Mouse (Mus musculus) lung, adult 18-20 months (tissue): ENCODE data around the gene Acsl6.
A peak's percentile ranks its signal among the peaks of the same experiment; 100 is the strongest.
"Not testable (repeated sequence)": the region's sequence is repeated elsewhere in the genome, so short reads cannot be mapped to it uniquely, and the experiment has no call there.

ENCODE experiments used
- DNase-seq, 2 experiments: peaks; one replicate each; pipeline ENCODE4 v3.0.0; 2022; ENCODE audit warnings: mixed read lengths in 2 of 2

Gene Acsl6

DNA sequence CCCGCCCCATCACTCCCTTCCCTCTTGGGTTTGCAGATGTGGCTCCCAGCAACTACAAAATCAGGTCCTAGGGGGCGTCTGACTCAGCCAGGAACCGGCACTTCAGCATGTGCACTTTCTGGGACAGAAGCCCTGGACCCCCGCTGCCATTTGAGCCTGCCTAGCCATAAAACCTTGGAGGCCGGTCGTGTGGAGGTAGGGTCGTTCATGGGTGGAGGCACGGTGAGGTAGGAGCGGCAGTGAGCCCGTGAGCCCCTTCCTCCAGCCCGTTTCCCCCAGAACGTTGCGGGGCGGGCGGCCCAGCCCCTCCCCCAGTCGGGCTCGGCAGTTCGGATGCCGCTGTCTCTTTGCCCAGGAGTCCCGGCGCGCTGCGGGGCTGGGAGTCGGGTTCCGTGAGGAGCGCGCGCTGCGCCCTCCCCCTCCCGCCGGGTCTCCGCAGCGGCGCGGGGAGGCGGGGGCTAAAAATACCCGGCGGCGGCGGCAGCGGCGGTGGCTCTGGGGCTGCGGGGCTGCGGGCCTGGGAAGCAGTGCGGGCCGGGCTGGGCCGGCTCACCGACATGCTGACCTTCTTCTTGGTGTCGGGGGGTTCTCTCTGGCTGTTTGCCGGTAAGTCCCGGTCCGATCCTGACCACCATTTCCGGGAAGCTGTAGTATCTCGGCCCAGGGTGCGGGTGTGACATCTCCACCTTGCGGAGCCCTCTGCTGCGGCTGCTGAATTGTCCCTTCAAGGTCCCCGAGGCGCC lies at the start of gene Acsl6:
TSS of gene Acsl6 (plus strand) at position 71 of the 743 bp plus-strand sequence.
- DNase-seq, result no peak

DNA sequence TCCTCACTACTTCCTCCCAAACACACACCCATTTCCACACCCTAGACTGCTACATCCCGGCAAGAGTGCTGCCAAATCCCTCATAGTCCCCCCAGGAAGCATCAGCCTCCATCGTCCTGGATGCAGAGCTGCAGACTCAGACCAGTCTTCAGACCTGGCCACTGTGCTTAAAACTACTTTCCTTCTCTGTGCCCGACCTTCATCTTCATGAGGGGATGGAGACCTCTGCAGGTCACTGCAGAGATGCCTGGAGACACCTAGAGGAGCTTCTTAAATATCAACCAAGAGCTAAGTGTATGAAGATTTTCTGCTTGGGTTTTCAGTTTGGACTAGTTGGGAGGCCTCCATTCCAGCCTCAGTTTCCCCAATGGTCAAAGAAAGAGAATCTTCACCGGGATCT lies 49.5 kb upstream of the Acsl6 start:
- peak; percentile 25 to 40 for DNase-seq

DNA sequence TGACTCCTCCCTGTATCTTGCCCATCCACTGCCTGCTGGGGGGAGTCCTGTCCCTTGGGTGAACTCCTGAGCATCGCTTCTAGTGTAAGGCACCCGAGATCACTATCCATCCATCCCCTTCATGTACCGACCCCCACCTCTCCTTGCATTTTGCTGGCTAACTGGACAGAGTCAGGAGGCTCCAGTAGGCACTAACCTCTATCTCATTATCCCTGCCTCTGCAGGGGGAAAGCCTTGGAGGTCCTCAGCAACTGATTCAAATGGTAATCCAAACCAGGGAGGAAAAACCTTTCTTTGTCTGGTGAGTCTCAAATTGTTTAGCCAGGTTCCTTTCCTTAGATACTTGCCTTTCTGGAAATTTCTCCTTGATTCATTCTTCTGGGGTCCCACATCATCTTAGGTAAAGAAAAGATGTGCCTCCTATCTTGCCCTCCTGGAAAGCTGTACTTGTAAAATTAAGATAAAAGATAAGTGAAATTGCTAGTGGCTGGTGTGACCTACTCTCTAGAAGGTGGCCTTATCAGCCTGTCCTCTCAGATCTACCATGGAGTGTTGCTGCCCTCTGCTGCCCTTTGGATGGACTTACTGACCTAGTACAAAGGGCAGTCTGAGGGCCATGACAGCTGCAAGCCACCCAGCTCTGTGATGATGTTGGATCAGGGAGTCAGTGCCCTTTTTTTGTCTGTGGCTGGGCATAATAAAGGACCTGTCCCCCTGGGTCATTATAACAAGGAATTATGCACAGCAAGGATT lies 46.8 kb upstream of the Acsl6 start:
- DNase-seq, result peak; percentile 81 to 87

DNA sequence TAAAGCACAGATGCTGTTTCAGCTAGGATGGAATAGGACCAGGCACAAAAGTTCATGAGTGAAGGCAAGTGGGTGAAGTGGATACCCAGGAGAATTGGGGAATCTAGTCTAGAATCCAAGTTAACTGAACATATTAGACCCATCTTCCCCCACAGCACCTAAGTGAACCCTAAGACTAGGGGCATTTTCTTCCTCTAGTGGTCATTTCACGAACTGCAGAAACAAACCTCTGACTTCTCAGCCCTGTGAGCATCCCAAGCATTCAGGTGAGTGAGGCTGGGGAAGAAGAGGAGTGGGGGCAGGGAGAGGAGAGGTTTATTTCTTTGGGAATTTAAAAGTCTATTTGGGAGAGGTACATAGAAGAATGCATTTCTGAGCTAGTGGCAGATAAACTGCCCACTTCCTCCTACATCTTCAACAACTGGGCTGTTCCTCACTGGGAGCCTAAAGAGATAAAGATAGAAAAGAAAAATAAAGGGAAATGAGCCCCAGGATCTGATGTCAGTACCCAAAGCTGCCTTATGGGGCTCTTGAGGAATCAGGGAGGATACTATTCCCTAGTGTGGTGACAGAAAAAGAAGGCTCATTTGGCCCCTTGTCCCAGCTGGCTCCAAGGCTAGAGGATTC lies 40.1 kb upstream of the Acsl6 start:
- no peak for DNase-seq

DNA sequence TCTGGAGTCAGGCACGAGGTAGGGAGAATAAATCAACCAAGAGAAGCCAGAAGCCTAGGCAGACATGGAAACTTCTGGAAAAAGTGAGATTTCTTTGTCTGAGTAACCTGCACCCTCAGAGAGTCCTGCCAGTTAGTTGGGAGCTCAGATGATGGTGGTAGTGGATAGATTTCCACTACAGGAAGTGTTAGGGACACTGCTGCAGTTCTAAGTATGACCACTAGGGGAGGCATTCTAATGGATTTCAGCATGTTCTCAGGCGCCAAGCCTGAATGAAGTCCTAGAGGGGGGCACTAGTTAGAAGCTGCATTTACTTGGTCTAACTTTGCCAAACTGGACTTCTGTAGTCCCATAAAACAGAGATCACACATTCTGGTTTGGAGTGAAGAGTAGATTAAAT lies 39.1 kb upstream of the Acsl6 start:
- DNase-seq, result peak in 1 of 2 experiments; percentile 40

DNA sequence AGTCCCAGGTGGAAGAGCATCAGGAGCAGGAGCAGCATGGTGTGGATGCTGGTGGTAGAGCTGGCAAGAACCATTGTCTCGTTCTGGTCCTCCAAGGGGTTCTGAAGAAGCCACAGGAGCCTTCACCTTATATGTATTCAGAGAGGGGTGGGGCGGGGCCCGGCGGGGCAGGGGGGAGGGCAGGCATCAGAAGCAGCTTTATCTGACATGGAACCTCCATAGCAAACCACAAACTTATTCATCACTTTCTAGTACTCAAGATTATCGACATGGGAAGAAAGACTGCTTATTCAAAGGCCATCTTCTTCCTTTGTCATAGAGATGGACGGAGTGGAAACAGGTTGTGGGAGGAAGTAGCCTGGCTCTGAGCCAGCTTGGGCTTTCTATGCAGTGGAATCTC lies 36.4 kb upstream of the Acsl6 start, which contains the start of gene Il3:
TSS of gene Il3 (minus strand) at position 101 of the 400 bp plus-strand sequence.
- no peak for DNase-seq

DNA sequence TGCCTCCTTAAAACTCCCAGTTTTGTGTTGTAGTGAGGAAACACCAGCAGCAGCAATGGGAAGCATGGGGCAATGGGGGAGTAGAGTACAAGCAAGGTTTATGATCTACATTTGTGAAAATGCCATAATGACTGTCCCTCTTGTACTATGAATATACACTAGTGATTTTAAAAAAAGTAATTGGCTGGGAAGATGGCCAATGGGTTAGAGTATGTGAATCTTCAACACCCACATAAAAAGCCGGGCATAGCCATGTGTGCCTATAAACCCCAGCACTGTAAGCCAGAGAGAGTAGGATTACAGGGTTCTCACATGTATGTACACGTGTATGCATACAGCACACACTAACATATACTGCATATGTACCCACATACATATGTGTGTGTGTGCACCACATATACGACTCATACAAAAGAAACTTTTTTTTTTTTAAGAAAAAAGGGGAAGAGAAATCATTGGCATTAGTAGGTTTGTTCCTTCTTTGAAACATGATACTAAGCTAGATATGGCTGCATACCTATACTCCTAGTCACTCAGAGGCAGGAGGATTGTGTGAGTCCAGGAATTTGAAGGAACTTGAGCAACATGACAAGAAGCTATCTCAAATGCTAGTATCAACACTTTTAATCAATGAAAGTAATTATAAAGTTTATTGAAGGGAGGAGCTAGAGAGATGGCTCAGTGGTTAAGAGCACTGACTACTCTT lies 34.3 kb upstream of the Acsl6 start:
- no peak for DNase-seq

DNA sequence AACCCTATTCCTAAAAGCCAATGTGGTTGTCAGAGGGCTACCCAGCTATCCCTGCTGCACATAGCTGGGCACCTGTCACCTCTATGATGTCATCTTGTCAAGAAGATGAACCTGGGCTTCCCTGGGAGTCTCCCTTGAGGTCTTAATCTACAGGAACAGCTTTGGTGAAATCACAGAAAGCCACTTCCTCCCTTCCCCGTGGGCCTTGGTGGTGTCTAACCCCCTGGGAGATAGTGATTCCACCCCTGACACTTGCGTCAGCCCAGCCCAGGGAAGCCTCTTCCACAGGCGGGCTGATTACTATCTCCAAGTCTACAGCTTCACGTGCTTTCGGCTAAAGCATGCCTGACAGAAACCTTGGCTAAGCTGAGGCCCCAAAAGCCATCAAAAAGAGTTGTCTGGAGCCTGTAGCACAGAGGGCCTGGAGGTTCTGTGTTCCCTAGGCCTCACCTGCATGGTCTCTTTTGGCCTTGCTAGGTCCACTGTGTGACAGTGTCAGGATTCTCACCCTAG lies 32.1 kb upstream of the Acsl6 start:
- no peak for DNase-seq

DNA sequence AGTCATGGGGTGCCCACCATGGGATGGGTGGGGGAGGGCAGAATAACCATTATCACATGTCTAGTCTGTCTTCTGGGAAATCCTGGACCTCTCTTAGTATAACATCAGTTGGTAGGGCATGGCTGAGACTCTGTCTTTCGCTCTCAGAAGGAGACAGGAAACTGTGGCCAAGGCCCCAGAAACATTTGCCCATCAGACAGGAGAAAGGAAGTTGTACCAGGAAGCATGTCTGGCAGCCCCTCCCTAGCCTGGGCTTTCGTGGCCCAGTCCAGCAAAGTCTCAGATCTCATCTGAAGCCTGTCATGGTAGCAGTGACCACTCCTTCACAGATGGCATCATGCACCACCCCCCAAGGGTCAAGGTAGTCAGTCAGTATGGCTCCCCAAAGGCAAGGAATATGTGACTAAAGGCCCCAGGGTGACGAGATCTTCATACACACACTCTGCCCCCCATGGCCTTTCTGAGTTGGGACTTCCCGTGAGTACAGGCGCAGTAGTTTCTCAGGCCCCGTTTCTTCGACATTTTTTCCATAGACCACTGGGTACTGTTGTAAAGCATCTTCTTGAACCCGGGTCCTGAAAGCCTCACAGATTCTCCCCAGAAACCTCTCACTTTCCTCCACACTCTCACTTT lies 15.7 kb upstream of the Acsl6 start:
- no peak for DNase-seq

DNA sequence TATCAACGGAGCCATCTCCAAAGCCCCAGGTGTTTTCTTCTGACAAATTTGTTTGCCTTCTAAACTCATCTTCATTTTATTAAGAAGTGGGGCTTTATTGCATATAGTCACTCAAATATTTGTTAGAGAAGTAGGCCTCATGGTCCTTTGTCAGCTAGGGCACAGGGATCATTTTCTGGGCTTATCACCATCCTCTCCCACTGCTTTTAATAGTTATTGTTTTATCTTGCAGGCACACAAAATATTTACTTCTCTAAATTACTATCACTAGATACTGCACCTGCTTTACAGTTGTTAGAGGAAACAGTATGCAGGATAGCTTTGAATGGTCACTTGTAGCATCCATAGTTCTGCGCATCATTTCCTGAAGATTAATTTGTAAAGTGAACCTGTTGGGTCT lies 11.4 kb upstream of the Acsl6 start:
- DNase-seq, result no peak

DNA sequence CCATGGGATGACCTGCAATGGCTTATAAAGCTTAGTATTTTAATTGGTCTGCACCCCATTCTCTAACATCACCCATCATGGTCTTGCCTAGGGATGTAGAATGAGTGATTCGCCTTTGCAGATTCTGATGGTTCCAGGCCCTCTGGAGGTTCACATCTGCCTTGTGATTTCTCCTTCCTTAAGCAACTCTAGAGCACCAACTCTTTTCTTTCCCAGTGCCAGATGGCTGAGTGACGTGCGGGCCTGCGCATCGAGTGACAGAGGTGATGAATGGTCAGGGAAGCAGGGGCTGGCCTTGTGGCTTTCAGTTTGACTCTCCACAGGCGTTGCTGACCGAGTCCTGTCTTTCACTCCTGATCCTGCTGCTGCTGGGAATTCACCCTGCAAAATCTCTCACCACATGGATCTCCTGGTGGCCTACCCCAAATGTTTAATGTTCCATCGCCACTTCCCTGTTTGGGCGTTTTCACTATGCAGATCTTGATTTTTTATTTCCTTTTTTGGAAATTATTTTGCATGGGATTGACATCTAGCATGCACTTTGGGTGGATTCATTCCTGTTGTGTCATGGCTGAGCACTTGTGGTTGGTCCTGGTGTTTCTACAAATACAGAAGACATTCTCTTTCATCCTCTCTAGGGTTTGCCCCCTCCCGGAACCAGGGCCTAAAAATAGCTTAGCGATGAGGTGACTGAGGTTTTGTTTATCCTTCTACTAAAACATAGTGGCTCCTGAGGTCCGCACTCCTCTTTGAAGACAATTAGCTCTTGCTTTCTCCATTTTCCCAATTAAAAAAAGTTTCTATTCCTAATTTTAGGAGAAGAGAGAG lies 9.4 kb upstream of the Acsl6 start:
- no peak for DNase-seq

DNA sequence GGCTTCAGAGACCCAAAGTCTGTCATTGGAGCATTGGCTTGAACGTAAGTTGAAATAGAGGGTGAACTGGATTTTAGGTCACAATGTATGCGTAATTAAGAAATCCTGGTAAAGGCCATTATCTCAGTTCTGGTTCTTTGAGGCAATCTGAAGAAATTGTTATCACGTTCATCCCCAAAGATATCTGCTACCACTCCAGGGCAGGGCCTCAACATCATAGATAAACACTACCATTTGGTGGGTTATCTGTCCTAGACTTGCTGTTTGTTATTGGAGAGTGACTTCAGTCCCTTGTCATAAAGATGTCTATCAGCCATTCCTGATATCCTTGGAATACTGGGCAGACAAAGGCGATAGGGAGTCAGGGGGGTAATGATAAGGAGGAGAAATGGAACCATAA lies 7.6 kb upstream of the Acsl6 start:
- DNase-seq, result no peak

DNA sequence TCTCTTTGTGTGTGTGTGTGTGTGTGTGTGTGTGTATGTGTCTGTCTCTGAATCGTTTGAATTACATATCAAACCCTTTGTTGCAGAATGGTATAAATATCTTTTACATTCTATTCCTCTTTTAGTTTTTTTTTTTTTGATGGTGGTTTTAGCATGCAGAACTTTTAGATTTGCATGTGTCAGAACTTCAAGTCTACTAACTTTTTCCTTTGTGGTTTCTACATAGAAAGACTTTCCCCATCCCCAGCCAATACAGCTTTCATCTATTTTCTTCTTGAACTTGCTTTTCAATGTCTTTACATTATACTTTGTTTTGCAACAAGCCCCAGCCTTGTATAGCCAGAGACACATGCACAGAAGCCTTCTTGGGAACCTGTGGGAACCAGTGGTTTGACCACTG lies 6.9 kb upstream of the Acsl6 start:
- DNase-seq, result no peak

DNA sequence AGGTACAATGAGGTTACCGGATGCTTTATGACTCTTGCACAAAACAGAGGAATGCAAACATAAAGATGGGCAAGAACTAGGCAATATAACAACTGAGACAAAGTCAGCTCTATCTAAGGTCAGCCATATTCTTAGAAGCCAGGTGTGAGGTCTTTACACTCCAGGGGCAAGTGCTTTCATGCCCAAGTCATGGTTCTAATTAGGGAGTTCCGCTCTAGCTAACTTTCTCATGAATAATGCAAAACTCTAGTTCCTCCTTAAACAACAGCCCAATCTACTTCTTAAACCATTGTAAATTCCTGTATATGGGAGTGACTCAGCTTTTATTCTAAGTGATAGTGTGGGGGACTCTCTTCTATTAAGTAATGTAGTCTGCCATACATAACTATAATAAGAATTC lies 6.1 kb upstream of the Acsl6 start:
- DNase-seq, result not testable (repeated sequence)

DNA sequence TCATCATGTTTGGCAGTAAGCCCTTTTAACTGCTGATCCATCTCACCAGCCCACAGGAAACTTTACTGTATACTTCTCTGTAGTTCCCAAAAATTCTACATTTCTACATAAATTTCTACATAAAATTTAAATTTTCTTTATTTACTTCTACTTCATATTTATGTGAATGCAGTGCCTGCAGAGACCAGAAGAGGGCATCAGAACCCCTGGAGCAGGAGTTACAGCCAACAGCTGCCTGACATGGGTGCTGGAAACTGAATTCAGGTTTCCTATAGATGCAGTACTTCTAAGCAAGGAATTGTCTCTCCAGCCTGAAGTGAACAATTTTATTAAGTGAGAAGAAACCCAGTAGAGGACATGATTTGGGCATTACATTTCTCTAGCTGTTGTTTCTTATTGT lies 4.8 kb upstream of the Acsl6 start:
- DNase-seq, result no peak

DNA sequence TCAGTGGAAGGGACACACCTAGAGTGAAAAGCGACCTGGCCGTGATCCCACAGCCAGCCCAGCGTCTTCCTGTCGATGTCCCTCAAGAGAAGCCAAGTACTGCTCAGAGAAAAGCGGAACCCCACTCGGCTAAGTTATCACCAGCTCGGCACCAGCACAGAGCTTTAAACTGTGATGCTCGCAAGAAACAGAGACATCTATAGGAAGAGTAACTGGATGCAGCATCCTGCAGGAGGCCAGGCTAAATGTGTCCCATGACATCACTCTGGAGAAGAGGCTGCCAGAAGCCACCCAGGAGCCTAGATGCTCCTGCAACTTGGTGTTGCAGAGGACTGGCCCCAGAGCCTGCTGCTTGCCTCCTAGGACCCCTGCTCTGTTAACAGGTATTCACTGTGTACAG lies 1.6 kb upstream of the Acsl6 start:
- DNase-seq, result no peak

DNA sequence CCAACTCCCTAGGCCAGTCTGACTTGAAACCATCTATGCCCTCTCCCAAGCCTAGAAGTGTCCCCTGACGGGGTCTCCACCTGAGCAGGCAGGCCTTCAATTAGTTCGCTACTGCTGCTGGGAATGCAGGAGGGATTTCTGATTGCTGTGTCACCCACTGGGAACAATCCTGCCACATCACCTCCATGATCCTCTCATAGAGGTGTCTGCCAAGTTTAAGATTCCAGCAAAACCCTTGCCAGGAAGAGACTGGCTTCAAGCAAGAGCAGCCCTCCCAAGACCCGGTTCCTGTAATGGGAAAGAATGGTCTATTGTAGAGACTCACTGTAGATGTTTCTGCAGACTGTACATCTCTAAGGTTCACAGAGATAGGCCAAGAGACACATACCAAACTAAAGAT lies 992 bp upstream of the Acsl6 start:
- DNase-seq, result no peak

DNA sequence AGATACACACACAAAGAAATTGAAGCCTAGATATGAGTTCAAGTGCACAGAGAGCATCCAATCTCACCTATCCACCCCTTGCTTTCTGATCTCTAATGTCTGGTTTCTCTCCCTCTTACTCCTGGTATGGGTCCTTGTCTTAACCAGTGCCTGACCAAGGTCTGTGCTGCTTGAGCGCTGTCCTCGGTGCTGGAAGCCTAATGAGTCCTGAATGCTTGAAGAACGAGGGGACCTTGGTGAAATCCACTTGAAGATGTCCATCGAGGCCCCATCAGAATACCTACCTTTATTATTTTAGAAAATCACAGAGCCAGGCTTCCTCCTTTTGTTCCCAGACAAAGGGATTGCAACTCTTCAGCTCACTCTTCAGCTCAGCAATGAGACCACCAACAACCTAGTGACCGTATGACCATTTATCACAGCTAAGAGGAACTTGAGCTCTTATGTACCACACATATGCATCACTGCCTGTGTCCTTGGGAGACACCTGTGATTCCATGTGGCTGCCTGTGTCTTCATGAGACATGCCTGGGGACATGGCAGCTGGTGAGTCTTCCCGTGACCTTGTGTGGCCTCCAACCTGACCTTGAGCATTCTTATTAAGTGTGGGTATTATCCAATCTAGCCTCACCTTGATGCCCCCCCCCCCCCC lies 396 bp upstream of the Acsl6 start:
- DNase-seq, result no peak

DNA sequence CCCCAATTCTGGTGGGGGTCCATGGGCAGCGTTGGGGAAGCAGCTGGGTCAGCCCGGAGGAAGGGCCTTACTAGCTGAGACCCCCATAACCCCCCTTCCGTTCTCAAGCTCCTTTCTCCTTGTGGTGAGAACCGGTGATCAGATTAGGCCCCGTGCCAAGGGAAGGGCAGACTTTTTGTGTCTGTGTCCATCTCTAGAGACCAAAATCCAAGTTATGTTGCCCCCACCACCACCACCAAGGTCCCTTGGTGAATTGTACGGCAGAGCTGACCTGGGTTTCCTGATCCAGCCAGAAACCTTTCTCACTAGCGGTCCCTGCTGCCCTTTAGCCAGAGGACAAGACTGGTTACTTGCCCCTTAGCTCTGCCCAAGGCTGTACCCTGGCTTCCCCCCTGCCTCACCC lies 874 bp downstream of the Acsl6 start:
- DNase-seq, result no peak

DNA sequence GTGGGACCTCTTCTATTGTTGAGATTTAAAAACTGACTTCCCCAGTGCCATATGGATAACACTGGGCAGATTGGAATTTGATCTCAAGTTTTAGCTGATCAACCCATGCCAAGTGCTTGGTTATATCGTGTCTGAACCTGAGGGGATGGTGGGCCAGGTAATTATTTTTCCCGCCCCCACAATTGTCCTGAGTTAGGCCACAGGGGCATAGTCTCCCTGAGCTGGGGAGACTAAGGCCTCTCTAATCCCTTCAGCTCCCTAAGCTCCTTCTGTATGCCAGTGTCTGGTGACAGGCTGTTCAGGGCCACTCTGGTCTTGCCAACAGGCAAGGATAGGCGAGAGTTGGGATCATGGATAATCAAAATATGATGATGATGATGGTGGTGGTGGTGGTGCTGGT lies 1.7 kb downstream of the Acsl6 start:
- no peak for DNase-seq
